Mouse (Mus musculus) heart, embryonic 13.5 days (tissue): ENCODE data around the gene Oscar. TPM values are rescaled to one million over a fixed set of nuclear protein-coding genes. Genes with fewer than 3 reads are reported as not detected.
"Not testable (repeated sequence)": the region's sequence is repeated elsewhere in the genome, so short reads cannot be mapped to it uniquely, and the experiment has no call there.

Experiments used
- ATAC-seq: fragments of 200-750 bp; cut with Nextera tagmentation; 2 replicates; pipeline ENCODE4 v1.8.0; 2017; ENCODE audit warnings: moderate TSS enrichment; ENCODE audit not compliant: insufficient number of reproducible peaks, low FRiP score, low TSS enrichment; ENCODE audit errors: extremely low read depth
- H3K27ac ChIP-seq: fragments of 300-500 bp; sonication (generic); replicated peaks from 2 replicates; pipeline ENCODE4 v1.5.1; 2015; ENCODE audit warnings: moderate library complexity, mild to moderate bottlenecking, inconsistent platforms
- H3K27me3 ChIP-seq: fragments of 300-500 bp; sonication (generic); replicated peaks from 2 replicates; pipeline ENCODE4 v1.6.1; 2015; ENCODE audit warnings: mild to moderate bottlenecking, inconsistent platforms
- H3K36me3 ChIP-seq: fragments of 300-500 bp; sonication (generic); 2 replicates; pipeline ENCODE4 v1.6.1; 2015; ENCODE audit warnings: mild to moderate bottlenecking, inconsistent platforms
- H3K4me1 ChIP-seq: fragments of 300-500 bp; sonication (generic); 2 replicates; pipeline ENCODE4 v1.6.1; 2015; ENCODE audit warnings: inconsistent platforms
- H3K4me2 ChIP-seq: fragments of 300-500 bp; sonication (generic); 2 replicates; pipeline ENCODE4 v1.6.1; 2015; ENCODE audit warnings: inconsistent platforms, mild to moderate bottlenecking, moderate library complexity
- H3K4me3 ChIP-seq: fragments of 300-500 bp; sonication (generic); 2 replicates; pipeline ENCODE4 v1.5.1; 2015; ENCODE audit warnings: moderate library complexity, mild to moderate bottlenecking, inconsistent platforms
- H3K9ac ChIP-seq: fragments of 300-500 bp; sonication (generic); 2 replicates; pipeline ENCODE4 v1.6.1; 2015; ENCODE audit warnings: inconsistent platforms, mild to moderate bottlenecking, moderate library complexity
- H3K9me3 ChIP-seq: fragments of 300-500 bp; sonication (generic); 2 replicates; pipeline ENCODE4 v1.6.1; 2016; ENCODE audit warnings: inconsistent platforms
- WGBS: fragments of 180-500 bp; shearing (Covaris S2); methylation state at CpG from one replicate; pipeline ENCODE4 v1.1.7; 2015; ENCODE audit warnings: mixed read lengths; 5-methylcytosine and 5-hydroxymethylcytosine counted together
- polyA plus RNA-seq: library from polyadenylated mRNA; unstranded; fragments of >200 nt; fragmentation: Nextera tagmentation; extraction: Ambion mirVana; gene quantifications from 2 replicates; pipeline ENCODE4 v1.2.1, GENCODE M21; 2015

The Oscar gene
- polyA plus RNA-seq, 1 experiment from 2014 or later, result not detected

- Histone ChIP-seq H3K36me3 (no peaks in the 10 kb centered on the region), H3K4me2 (no peak overlapping the region), H3K4me3 (no peak overlapping the region), H3K27me3 (no peaks in the 10 kb centered on the region), H3K27ac (no peak overlapping the region), H3K9me3 (no peaks in the 10 kb centered on the region), H3K4me1 (no peaks in the 10 kb centered on the region), H3K9ac (no peak overlapping the region)
- 49% methylated on average over 3 of the region's 3 CpGs for WGBS
- no peak for ATAC-seq
These were observed 6.9 kb downstream of the Oscar start for GRCm38 (mm10) chr7:3609082-3609481.

DNA sequence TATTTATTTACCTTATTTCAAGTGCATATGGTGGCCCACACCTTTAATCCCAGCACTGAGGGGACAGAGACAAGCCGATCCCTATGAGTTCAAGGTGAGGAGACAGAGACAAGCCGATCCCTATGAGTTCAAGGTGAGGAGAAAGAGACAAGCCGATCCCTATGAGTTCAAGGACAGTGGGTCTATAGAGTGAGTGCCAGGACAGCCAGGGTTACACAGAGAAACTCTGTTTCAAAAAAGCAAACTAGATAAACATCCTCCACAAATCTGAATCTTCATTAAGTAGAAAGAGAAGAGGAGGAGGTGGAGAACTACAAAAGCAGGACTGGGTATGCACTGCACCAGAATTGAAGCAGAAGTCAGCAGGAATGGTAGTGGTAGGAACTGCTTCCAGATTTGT is 7.3 kb downstream of the Oscar start:
- WGBS, result 86% methylated on average over 3 of the region's 3 CpGs
- Histone ChIP-seq H3K9ac (no peak overlapping the region), H3K27ac (no peak overlapping the region), H3K4me2 (no peak overlapping the region), H3K36me3 (no peaks in the 10 kb centered on the region), H3K4me3 (no peak overlapping the region), H3K9me3 (no peaks in the 10 kb centered on the region), H3K4me1 (no peaks in the 10 kb centered on the region), H3K27me3 (no peaks in the 10 kb centered on the region)
- no peak for ATAC-seq

DNA sequence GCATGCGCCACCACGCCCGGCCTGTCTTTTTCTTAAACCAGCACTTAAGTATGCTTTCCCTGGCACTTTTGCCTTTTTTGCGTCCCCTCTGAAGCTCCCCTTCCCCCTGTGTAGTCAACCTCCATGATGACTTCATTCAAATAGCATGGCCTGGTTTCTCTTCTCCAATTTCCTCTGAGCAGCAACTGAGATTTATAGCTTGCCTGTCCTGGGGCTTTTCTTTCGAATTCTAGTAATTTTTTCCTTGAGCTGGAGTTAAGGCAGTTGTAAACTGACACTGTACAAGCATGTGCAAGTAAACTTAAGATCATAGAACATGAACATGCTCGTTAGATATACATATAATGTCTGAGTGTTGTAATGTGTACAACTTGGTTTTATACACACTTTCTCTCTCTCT is 8.6 kb downstream of the Oscar start:
- Histone ChIP-seq H3K4me2 (no peak overlapping the region), H3K27ac (no peak overlapping the region), H3K36me3 (no peaks in the 10 kb centered on the region), H3K9ac (no peak overlapping the region), H3K4me1 (no peaks in the 10 kb centered on the region), H3K9me3 (no peaks in the 10 kb centered on the region), H3K27me3 (no peaks in the 10 kb centered on the region), H3K4me3 (no peak overlapping the region)
- ATAC-seq, result no peak
- 81% methylated on average over 6 of the region's 6 CpGs for WGBS

GRCm38 (mm10) chr7:3606798-3607197 is 9.2 kb downstream of the Oscar start:
- Histone ChIP-seq H3K4me3 (no peak overlapping the region), H3K9me3 (no peaks in the 10 kb centered on the region), H3K4me2 (no peak overlapping the region), H3K4me1 (no peaks in the 10 kb centered on the region), H3K27me3 (no peaks in the 10 kb centered on the region), H3K27ac (no peak overlapping the region), H3K9ac (no peak overlapping the region), H3K36me3 (no peaks in the 10 kb centered on the region)
- WGBS, result 15% methylated on average over 2 of the region's 2 CpGs
- no peak for ATAC-seq

GRCm38 (mm10) chr7:3601119-3601518 is 14.8 kb downstream of the Oscar start:
- no peaks in the 10 kb centered on the region for H3K36me3 ChIP-seq
- H3K4me1 ChIP-seq, result no peaks in the 10 kb centered on the region
- ATAC-seq, result no peak
- H3K4me2 ChIP-seq, result no peak overlapping the region
- WGBS, result 7% methylated on average over 4 of the region's 4 CpGs
- no peaks in the 10 kb centered on the region for H3K27me3 ChIP-seq
- no peak overlapping the region for H3K4me3 ChIP-seq
- no peak overlapping the region for H3K9ac ChIP-seq
- H3K27ac ChIP-seq, result no peak overlapping the region
- no peaks in the 10 kb centered on the region for H3K9me3 ChIP-seq

GRCm38 (mm10) chr7:3597755-3598154 is 18.2 kb downstream of the Oscar start:
- not testable (repeated sequence) for H3K9ac ChIP-seq, H3K27ac ChIP-seq, H3K9me3 ChIP-seq, ATAC-seq, H3K27me3 ChIP-seq, H3K36me3 ChIP-seq, H3K4me2 ChIP-seq, H3K4me1 ChIP-seq, H3K4me3 ChIP-seq
- WGBS, result 58% methylated on average over 1 of the region's 1 CpGs

DNA sequence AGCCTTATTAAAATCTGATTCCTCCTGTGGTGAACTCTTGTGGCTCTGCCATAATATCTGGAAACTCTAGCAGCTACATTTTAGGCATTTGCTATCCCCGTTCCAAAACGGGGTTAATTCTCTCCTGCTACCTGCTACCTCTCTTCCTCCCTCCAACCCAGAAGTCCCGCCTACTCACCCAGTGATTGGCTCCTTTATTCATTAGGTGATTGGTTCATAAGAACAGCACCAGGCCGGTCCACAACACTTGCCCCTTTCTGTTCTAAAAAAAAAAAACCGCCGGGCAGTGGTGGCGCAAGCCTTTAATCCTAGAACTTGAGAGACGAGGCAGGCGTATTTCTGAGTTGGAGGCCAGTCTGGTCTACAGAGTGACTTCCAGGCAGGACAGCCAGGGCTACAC is 20.8 kb downstream of the Oscar start:
- H3K4me3 ChIP-seq, result peak overlapping the region; percentile 37
- H3K27ac ChIP-seq, result no peak overlapping the region
- peak overlapping the region; percentile 56 for H3K4me2 ChIP-seq
- H3K9me3 ChIP-seq, result no peaks in the 10 kb centered on the region
- H3K36me3 ChIP-seq, result no peaks in the 10 kb centered on the region
- WGBS, result 7% methylated on average over 9 of the region's 9 CpGs
- no peak overlapping the region; the same call in 1 of the 2 replicates for H3K9ac ChIP-seq
- ATAC-seq, result no peak
- H3K4me1 ChIP-seq, result no peaks in the 10 kb centered on the region
- no peaks in the 10 kb centered on the region for H3K27me3 ChIP-seq

GRCm38 (mm10) chr7:3594686-3595085 is 21.3 kb downstream of the Oscar start:
- no peak overlapping the region; the same call in 1 of the 2 replicates for H3K9ac ChIP-seq
- H3K4me3 ChIP-seq, result peak overlapping the region; percentile 37
- ATAC-seq, result no peak
- WGBS, result 14% methylated on average over 5 of the region's 5 CpGs
- no peaks in the 10 kb centered on the region for H3K4me1 ChIP-seq
- H3K4me2 ChIP-seq, result peak overlapping the region; percentile 56
- H3K36me3 ChIP-seq, result no peaks in the 10 kb centered on the region
- no peak overlapping the region for H3K27ac ChIP-seq
- no peaks in the 10 kb centered on the region for H3K27me3 ChIP-seq
- no peaks in the 10 kb centered on the region for H3K9me3 ChIP-seq

- H3K36me3 ChIP-seq, result no peaks in the 10 kb centered on the region
- H3K27ac ChIP-seq, result no peak overlapping the region
- H3K4me1 ChIP-seq, result no peaks in the 10 kb centered on the region
- H3K4me2 ChIP-seq, result no peak overlapping the region
- ATAC-seq, result no peak
- no peaks in the 10 kb centered on the region for H3K27me3 ChIP-seq
- no peaks in the 10 kb centered on the region for H3K9me3 ChIP-seq
- no peak overlapping the region for H3K4me3 ChIP-seq
- no peak overlapping the region for H3K9ac ChIP-seq
These were observed 22.1 kb downstream of the Oscar start for GRCm38 (mm10) chr7:3593855-3594254.

DNA sequence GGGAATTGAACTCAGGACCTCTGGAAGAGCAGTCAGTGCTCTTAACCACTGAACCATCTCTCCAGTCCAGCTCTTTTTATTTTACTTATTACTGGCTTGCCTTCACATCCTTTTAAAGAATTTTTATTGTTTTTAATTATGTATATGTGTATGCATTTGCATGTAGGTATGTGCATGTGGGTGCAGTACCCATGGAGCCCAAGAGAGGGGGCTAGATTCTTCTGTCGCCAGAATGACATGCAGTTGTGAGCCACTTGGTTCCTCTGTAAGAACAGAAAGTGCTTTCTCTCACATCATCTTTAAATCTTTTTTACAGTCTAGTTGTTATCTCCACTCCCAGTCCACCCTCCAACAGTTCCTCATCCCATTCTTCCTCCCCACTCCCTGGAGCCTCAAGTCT is 24.4 kb downstream of the Oscar start:
- H3K4me3 ChIP-seq, result no peak overlapping the region
- H3K4me1 ChIP-seq, result no peaks in the 10 kb centered on the region
- H3K36me3 ChIP-seq, result no peaks in the 10 kb centered on the region
- no peak overlapping the region for H3K9ac ChIP-seq
- H3K9me3 ChIP-seq, result no peaks in the 10 kb centered on the region
- 42% methylated on average over 1 of the region's 1 CpGs for WGBS
- H3K27me3 ChIP-seq, result no peaks in the 10 kb centered on the region
- no peak overlapping the region for H3K27ac ChIP-seq
- H3K4me2 ChIP-seq, result no peak overlapping the region
- ATAC-seq, result no peak

DNA sequence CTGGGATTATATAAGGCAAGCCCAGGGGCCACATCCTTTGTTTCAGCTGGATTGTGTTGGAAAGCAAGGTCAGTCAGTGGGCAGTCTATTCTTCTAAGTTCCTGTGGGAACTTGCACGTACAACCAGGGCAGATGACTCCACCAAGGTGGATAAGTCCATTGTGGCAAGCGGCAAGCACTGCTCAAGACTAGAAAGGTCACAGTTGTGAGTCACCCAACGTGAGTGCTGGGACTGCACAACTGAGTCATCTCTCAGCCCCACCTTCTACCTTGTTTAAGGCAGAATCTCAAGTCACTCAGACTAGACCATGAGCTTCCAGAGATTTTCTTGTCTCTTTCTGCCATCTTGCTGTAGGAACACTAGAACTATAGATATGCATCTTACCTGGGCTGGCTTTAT is 25.4 kb downstream of the Oscar start:
- H3K27ac ChIP-seq, result no peak overlapping the region
- WGBS, result 75% methylated on average over 3 of the region's 3 CpGs
- no peak overlapping the region for H3K4me2 ChIP-seq
- no peaks in the 10 kb centered on the region for H3K27me3 ChIP-seq
- peaks cover 4% of the 10 kb centered on the region; the same call in 1 of the 2 replicates for H3K4me1 ChIP-seq
- H3K9me3 ChIP-seq, result no peaks in the 10 kb centered on the region
- H3K9ac ChIP-seq, result no peak overlapping the region
- no peak overlapping the region for H3K4me3 ChIP-seq
- no peaks in the 10 kb centered on the region for H3K36me3 ChIP-seq
- no peak for ATAC-seq

DNA sequence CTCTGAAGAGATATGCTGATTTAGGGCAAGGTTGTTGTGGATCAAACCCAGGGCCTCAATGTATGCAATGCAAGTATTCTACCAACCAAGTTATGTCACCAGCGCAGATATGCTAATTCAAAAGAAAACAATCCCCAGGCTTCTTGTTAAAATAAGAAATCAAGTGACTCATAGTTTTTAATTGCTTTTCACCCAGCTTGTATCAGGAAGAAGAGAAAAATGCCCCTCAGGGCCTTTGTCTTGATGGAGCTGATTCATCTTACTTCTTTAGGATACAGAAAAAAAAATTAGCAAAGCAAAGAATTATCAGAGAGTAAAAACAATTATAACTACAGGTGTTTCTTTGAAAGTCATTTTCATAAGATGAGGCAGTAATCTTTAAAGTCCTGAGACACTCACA is 28.7 kb downstream of the Oscar start:
- no peaks in the 10 kb centered on the region for H3K27me3 ChIP-seq
- no peak for ATAC-seq
- 68% methylated on average over 1 of the region's 1 CpGs for WGBS

More for the DNA sequence above, 28.7 kb downstream of the Oscar start:
- H3K9ac ChIP-seq, result no peak overlapping the region
- H3K27ac ChIP-seq, result no peak overlapping the region
- peaks cover 4% of the 10 kb centered on the region; the same call in 1 of the 2 replicates for H3K4me1 ChIP-seq
- H3K36me3 ChIP-seq, result no peaks in the 10 kb centered on the region
- no peak overlapping the region for H3K4me3 ChIP-seq
- no peak overlapping the region for H3K4me2 ChIP-seq
- no peaks in the 10 kb centered on the region for H3K9me3 ChIP-seq
